Mouse (Mus musculus): ENCODE measurements around the gene Lrrk1. TPM values are rescaled to one million over a fixed set of nuclear protein-coding genes. Genes with fewer than 3 reads are reported as not detected.

Gene Lrrk1
- total and polyA plus RNA-seq, 3 experiments, result 5.0 to 16.9 (median 13.6) TPM

GRCm38 (mm10) chr7:66308581-66309239, 79.4 kb downstream of the Lrrk1 start:
- no peaks in the 10 kb centered on the region for H3K79me2 ChIP-seq (replicated peaks; ENCODE audit: control insufficient read depth, extremely low read depth, insufficient read depth, poor library complexity, severe bottlenecking)
- no peak overlapping the region for H3K27ac ChIP-seq (ENCODE audit: insufficient read depth, low read depth)
- in situ Hi-C loops (cut with MboI; ENCODE audit: low pct_ligation_motif_present, low pct_unique_long_range_greater_than_20kb, low sequenced_read_pairs), result loop anchor here (5.0 to 10.0 kb wide), 2 partner anchors 84 to 346 kb away; no protein-coding TSS in a partner anchor
- TF ChIP-seq MAZ (IDR thresholded peaks at IDR 0.05; ENCODE audit: low read depth, low read length), result no peak
- no peak for TF ChIP-seq MAX (IDR thresholded peaks at IDR 0.05; ENCODE audit: low read length)
- no peak for TF ChIP-seq RCOR1 (conservative IDR thresholded peaks at IDR 0.05; ENCODE audit: low read depth, low read length)
- TF ChIP-seq UBTF (IDR thresholded peaks at IDR 0.05; ENCODE audit: low read depth, low read length), result no peak
- TF ChIP-seq TCF12 (IDR thresholded peaks at IDR 0.05; ENCODE audit: low read depth, low read length), result no peak
- TF ChIP-seq MYC (IDR thresholded peaks at IDR 0.05; ENCODE audit: low read depth, low read length), result no peak
- no peak for TF ChIP-seq SMC3 (IDR thresholded peaks at IDR 0.05; ENCODE audit: low read depth, low read length)
- TF ChIP-seq ZC3H11A (IDR thresholded peaks at IDR 0.05; ENCODE audit: low read depth, low read length), result no peak
- TF ChIP-seq SIN3A (IDR thresholded peaks at IDR 0.05; ENCODE audit: low read length), result no peak
- no peak for TF ChIP-seq USF1 (IDR thresholded peaks at IDR 0.05; ENCODE audit: low read depth, low read length)
- TF ChIP-seq MXI1 (IDR thresholded peaks at IDR 0.05; ENCODE audit: low read depth, low read length), result no peak
- no peak for TF ChIP-seq ZKSCAN1 (IDR thresholded peaks at IDR 0.05; ENCODE audit: borderline replicate concordance, low read depth, low read length)
- H3K9ac ChIP-seq (ENCODE audit: insufficient read depth, low read depth), result no peak overlapping the region
- dilution Hi-C loops (cut with MboI; ENCODE audit: extremely low pct_ligation_motif_present, extremely low pct_unique_long_range_greater_than_20kb, low sequenced_read_pairs), result no loop called here
- no peaks in the 10 kb centered on the region for H3K27me3 ChIP-seq (replicated peaks)
- no peak for DNase-seq (ENCODE audit: extremely low read depth)
- peaks cover 0 to 26% of the 10 kb centered on the region in 2 experiments; a peak in 2 of 4 replicates for H3K4me1 ChIP-seq (ENCODE audit: control insufficient read depth in 1 of 2, insufficient read depth in 2 of 2)
- no peaks in the 10 kb centered on the region for H3K9me3 ChIP-seq (replicated peaks; ENCODE audit: low read length)
- H3K36me3 ChIP-seq (replicated peaks in 1 of 2; ENCODE audit: control insufficient read depth in 1 of 2, insufficient read depth in 1 of 2, low read length in 1 of 2), result peaks cover 14 to 65% of the 10 kb centered on the region in 2 experiments
- H3K4me2 ChIP-seq (ENCODE audit: insufficient read depth, low read depth, poor library complexity, severe bottlenecking), result no peak overlapping the region
- no peak overlapping the region for H3K4me3 ChIP-seq (replicated peaks in 1 of 3; ENCODE audit: low read depth in 2 of 3, low read length in 2 of 3, poor library complexity in 1 of 3)

GRCm38 (mm10) chr7:66307791-66308190, 80.4 kb downstream of the Lrrk1 start:
- in situ Hi-C loops (cut with MboI; ENCODE audit: low pct_ligation_motif_present, low pct_unique_long_range_greater_than_20kb, low sequenced_read_pairs), result loop anchor here (5.0 to 10.0 kb wide), 2 partner anchors 85 to 347 kb away; no protein-coding TSS in a partner anchor
- H3K36me3 ChIP-seq (replicated peaks in 1 of 2; ENCODE audit: control insufficient read depth in 1 of 2, insufficient read depth in 1 of 2, low read length in 1 of 2), result peaks cover 14 to 68% of the 10 kb centered on the region in 2 experiments
- no peaks in the 10 kb centered on the region for H3K27me3 ChIP-seq (replicated peaks)
- peaks cover 0 to 33% of the 10 kb centered on the region in 2 experiments; a peak in 2 of 4 replicates for H3K4me1 ChIP-seq (ENCODE audit: control insufficient read depth in 1 of 2, insufficient read depth in 2 of 2)
- H3K9ac ChIP-seq (ENCODE audit: insufficient read depth, low read depth), result no peak overlapping the region
- no peak overlapping the region for H3K4me2 ChIP-seq (ENCODE audit: insufficient read depth, low read depth, poor library complexity, severe bottlenecking)
- dilution Hi-C loops (cut with MboI; ENCODE audit: extremely low pct_ligation_motif_present, extremely low pct_unique_long_range_greater_than_20kb, low sequenced_read_pairs), result no loop called here
- no peaks in the 10 kb centered on the region for H3K9me3 ChIP-seq (replicated peaks; ENCODE audit: low read length)
- DNase-seq (ENCODE audit: extremely low read depth), result no peak
- H3K4me3 ChIP-seq (replicated peaks in 1 of 3; ENCODE audit: low read depth in 2 of 3, low read length in 2 of 3, poor library complexity in 1 of 3), result no peak overlapping the region
- no peak overlapping the region for H3K27ac ChIP-seq (ENCODE audit: insufficient read depth, low read depth)
- no peaks in the 10 kb centered on the region for H3K79me2 ChIP-seq (replicated peaks; ENCODE audit: control insufficient read depth, extremely low read depth, insufficient read depth, poor library complexity, severe bottlenecking)
- TF ChIP-seq ZNF384 (IDR thresholded peaks at IDR 0.05; ENCODE audit: low read depth, low read length) (no peak), IRF4 (IDR thresholded peaks at IDR 0.05; ENCODE audit: low read depth, low read length) (no peak), SIN3A (IDR thresholded peaks at IDR 0.05; ENCODE audit: low read length) (no peak), ZC3H11A (IDR thresholded peaks at IDR 0.05; ENCODE audit: low read depth, low read length) (no peak), POLR2AphosphoS2 (IDR thresholded peaks at IDR 0.05; ENCODE audit: low read depth, low read length) (no peak), CTCF (conservative IDR thresholded peaks at IDR 0.05 in 1 of 2, IDR thresholded peaks at IDR 0.05 in 1 of 2; ENCODE audit: low read depth in 2 of 2, low read length in 2 of 2) (no peak), PAX5 (IDR thresholded peaks at IDR 0.05; ENCODE audit: low read length) (no peak), ELF1 (IDR thresholded peaks at IDR 0.05; ENCODE audit: low read depth, low read length) (no peak), POLR2A (IDR thresholded peaks at IDR 0.05; ENCODE audit: low read depth, low read length) (no peak), MYC (IDR thresholded peaks at IDR 0.05; ENCODE audit: low read depth, low read length) (no peak), CHD2 (IDR thresholded peaks at IDR 0.05; ENCODE audit: low read length) (no peak), ETS1 (conservative IDR thresholded peaks at IDR 0.05; ENCODE audit: low read depth, low read length) (no peak), EP300 (IDR thresholded peaks at IDR 0.05; ENCODE audit: low read length) (no peak), TBP (conservative IDR thresholded peaks at IDR 0.05; ENCODE audit: low read depth, low read length) (no peak), USF2 (conservative IDR thresholded peaks at IDR 0.05; ENCODE audit: low read depth, low read length) (no peak), SMC3 (IDR thresholded peaks at IDR 0.05; ENCODE audit: low read depth, low read length) (no peak), BHLHE40 (IDR thresholded peaks at IDR 0.05; ENCODE audit: low read depth, low read length) (no peak), UBTF (IDR thresholded peaks at IDR 0.05; ENCODE audit: low read depth, low read length) (no peak)

Data from CH12.LX (cell line).